Mouse (Mus musculus): Measurements from ENCODE around the gene Irs3. TPM values are rescaled to one million over a fixed set of nuclear protein-coding genes. Genes with fewer than 3 reads are reported as not detected.
A peak's percentile ranks its signal among the peaks of the same experiment; 100 is the strongest.

Gene Irs3
- total and polyA plus RNA-seq, 2 experiments from 2014 or later = 0.27 TPM; not detected in 1

DNA sequence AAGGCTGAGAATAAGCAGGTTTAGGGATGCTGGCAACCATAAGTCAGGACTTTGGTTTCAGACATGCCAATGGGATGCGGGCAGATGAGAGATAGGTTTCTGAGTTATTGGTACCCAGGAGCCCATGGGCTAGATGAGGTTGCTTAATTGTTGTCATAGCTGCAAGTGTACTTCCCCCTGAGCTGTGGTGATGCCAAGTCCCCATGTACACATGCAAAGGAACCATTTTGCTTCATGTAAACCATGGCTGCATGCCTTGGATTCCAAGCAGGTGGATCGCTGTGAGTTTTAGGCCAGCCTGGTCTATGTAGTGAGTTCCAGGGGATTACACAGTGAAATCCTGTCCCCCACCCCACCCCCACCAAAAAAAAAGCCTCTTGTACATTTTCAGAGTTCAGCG lies 40.1 kb upstream of the Irs3 start:
- no peak overlapping the region for H3K27ac ChIP-seq (ENCODE audit: low read depth, low read length)
- no peaks in the 10 kb centered on the region for H3K27me3 ChIP-seq (ENCODE audit: insufficient read depth, low read length)
- H3K36me3 ChIP-seq (ENCODE audit: insufficient read depth, low read length) = no peaks in the 10 kb centered on the region
- ATAC-seq (ENCODE audit: low FRiP score) (no peak), DNase-seq (ENCODE audit: low spot score) (no peak)
- H3K9me3 ChIP-seq (ENCODE audit: low read length) = no peaks in the 10 kb centered on the region
- no peak overlapping the region for H3K4me3 ChIP-seq (ENCODE audit: low read depth, low read length)
- no peak overlapping the region for H3K9ac ChIP-seq (replicated peaks; ENCODE audit: low read length, poor library complexity, severe bottlenecking)
- 93% methylated on average over 3 of the region's 3 CpGs for WGBS
- H3K4me2 ChIP-seq (ENCODE audit: low read depth, low read length, poor library complexity, severe bottlenecking) = no peak overlapping the region
- H3K4me1 ChIP-seq (ENCODE audit: insufficient read depth, low read length) = peaks cover 5% of the 10 kb centered on the region; the same call in 1 of the 2 replicates
- no peak for TF ChIP-seq CTCF (IDR thresholded peaks at IDR 0.05)

DNA sequence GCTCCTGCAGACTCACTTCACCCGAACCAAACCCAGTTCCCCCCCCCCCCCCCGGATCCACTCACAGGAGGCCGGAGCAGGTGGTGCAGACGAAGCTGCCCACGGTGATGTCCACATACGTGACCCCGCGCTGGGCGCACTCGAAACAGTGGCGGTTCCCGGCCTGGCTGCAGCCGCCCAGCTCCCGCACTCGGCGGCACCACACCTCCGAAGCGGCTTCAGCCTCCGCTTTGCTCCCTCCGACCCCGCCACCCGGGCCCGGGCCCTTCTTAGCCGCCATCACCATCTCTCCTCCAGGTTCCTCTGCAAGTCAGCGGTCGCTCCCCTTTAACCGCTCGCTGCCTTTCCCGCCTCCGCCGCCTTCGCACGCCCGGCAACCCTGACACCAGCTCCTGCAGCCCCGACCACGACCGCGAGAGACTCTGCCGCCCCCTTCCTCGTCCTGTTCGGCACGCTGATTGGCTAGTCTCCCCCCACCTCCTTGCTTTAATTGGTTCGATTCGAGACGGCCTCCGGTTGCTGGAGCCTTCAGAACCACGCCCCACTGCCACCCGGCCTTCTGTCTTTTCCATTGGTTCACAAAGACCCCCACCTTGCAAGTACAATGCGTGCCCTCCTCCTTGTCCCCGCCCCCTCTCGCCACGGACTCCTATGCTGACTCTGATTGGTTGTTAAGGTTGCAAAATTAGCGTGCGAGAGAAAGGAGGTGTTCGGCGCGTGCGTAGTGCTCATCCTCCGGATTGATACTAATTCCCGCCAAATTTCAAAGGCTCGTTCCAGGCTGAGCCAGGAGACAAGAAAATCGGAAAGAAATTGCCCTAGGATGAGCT lies 39.0 kb upstream of the Irs3 start, which contains the start of gene Agfg2:
TSS of gene Agfg2 (minus strand) at position 433 of the 830 bp plus-strand sequence.
- ATAC-seq (ENCODE audit: low FRiP score) = peak; percentile 100
- peak; percentile 51 for TF ChIP-seq CTCF (IDR thresholded peaks at IDR 0.05)
- peak within 1 kb of the TSS; percentile 75 for H3K4me3 ChIP-seq (ENCODE audit: low read depth, low read length)
- H3K4me1 ChIP-seq (ENCODE audit: insufficient read depth, low read length) = peaks cover 5% of the 10 kb centered on the region; the same call in 1 of the 2 replicates
- no peaks in the 10 kb centered on the region for H3K36me3 ChIP-seq (ENCODE audit: insufficient read depth, low read length)
- H3K9ac ChIP-seq (replicated peaks; ENCODE audit: low read length, poor library complexity, severe bottlenecking) = peak within 1 kb of the TSS; percentile 53
- H3K27ac ChIP-seq (ENCODE audit: low read depth, low read length) = peak within 1 kb of the TSS; percentile 72
- DNase-seq (ENCODE audit: low spot score) = peak; percentile 100
- peak within 1 kb of the TSS; percentile 65 for H3K4me2 ChIP-seq (ENCODE audit: low read depth, low read length, poor library complexity, severe bottlenecking)
- no peaks in the 10 kb centered on the region for H3K27me3 ChIP-seq (ENCODE audit: insufficient read depth, low read length)
- WGBS = under 1% methylated on average over 60 of the region's 62 CpGs
- H3K9me3 ChIP-seq (ENCODE audit: low read length) = no peaks in the 10 kb centered on the region

DNA sequence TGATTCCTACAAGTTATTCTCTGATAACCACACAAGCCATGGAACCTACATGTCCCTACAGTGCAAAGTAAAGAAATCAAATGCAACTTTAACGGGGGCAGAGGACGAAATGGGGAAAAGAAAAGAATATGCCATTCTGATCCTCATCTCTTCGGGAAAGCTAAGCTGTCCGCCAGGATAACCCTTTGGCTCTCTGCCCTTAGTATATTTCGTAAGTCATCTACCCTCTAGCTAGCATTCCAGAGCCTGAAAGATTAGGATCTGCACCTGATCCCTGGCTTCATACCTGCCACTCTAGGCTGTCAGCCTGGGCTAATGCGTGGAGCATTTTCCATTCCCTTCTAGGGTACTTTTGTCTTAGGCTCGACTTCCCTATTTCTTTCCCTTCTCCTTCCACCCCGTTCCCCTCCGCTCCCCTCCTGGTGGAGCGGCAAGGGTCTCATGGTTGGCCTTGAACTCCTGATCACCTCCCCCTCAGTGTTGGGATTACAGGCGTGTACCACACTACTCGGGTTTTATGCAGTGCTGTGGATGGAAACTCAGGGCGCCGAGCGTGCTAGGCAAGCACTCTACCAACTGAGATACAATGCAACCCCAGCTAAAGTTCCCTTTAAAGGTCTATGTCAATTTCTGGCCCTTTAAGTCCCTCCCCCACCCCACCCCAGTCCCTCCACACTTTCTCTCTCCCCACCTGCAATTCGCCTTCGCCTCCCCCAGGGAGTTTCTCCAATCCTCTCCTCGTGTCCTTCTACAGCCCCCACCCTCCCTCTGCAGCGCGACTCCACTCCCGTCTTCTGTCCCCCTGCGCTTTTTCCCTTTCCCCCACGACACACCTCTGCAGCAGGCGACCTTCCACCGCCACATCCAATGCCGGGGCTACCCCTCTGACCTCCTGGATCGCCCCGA lies 38.1 kb upstream of the Irs3 start:
- Histone ChIP-seq H3K9ac (replicated peaks; ENCODE audit: low read length, poor library complexity, severe bottlenecking) (peak overlapping the region; percentile 53), H3K4me2 (ENCODE audit: low read depth, low read length, poor library complexity, severe bottlenecking) (peak overlapping the region; percentile 65), H3K4me3 (ENCODE audit: low read depth, low read length) (peak overlapping the region; percentile 75), H3K27ac (ENCODE audit: low read depth, low read length) (peak overlapping the region; percentile 72; the same call in 1 of the 2 replicates), H3K4me1 (ENCODE audit: insufficient read depth, low read length) (peaks cover 5% of the 10 kb centered on the region; the same call in 1 of the 2 replicates), H3K27me3 (ENCODE audit: insufficient read depth, low read length) (no peaks in the 10 kb centered on the region), H3K9me3 (ENCODE audit: low read length) (no peaks in the 10 kb centered on the region), H3K36me3 (ENCODE audit: insufficient read depth, low read length) (no peaks in the 10 kb centered on the region)
- peak; percentile 37 for DNase-seq (ENCODE audit: low spot score)
- TF ChIP-seq CTCF (IDR thresholded peaks at IDR 0.05) = no peak
- 13% methylated on average over 28 of the region's 28 CpGs for WGBS
- ATAC-seq (ENCODE audit: low FRiP score) = peak; percentile 9; the same call in 1 of the 2 replicates

DNA sequence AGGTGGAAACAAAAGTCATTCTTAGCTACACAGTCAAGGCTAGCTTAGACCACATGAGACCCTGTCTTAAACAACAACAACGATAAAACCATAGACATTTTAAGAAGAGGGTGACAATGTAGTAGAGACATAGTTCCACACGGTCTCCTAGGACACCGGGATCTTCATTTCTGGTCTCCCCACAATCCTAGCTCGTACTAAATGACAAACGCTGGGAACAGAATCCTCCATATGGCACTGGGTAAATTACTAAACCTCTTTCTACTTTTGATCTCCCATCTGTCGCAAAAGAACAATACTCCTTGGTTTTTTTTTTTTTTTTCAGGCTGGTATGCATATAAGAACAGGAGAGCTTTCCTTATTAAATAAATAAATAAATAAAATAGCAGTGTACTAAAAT lies 37.0 kb upstream of the Irs3 start:
- H3K9ac ChIP-seq (replicated peaks; ENCODE audit: low read length, poor library complexity, severe bottlenecking) = no peak overlapping the region
- no peak overlapping the region for H3K27ac ChIP-seq (ENCODE audit: low read depth, low read length)
- no peaks in the 10 kb centered on the region for H3K36me3 ChIP-seq (ENCODE audit: insufficient read depth, low read length)
- H3K4me2 ChIP-seq (ENCODE audit: low read depth, low read length, poor library complexity, severe bottlenecking) = peak overlapping the region; percentile 2; the same call in 1 of the 2 replicates
- no peak for DNase-seq (ENCODE audit: low spot score)
- no peak overlapping the region for H3K4me3 ChIP-seq (ENCODE audit: low read depth, low read length)
- TF ChIP-seq CTCF (IDR thresholded peaks at IDR 0.05) = no peak
- WGBS = 77% methylated on average over 6 of the region's 6 CpGs
- no peaks in the 10 kb centered on the region for H3K9me3 ChIP-seq (ENCODE audit: low read length)
- H3K27me3 ChIP-seq (ENCODE audit: insufficient read depth, low read length) = no peaks in the 10 kb centered on the region
- no peak for ATAC-seq (ENCODE audit: low FRiP score)
- H3K4me1 ChIP-seq (ENCODE audit: insufficient read depth, low read length) = peaks cover 5% of the 10 kb centered on the region; the same call in 1 of the 2 replicates

DNA sequence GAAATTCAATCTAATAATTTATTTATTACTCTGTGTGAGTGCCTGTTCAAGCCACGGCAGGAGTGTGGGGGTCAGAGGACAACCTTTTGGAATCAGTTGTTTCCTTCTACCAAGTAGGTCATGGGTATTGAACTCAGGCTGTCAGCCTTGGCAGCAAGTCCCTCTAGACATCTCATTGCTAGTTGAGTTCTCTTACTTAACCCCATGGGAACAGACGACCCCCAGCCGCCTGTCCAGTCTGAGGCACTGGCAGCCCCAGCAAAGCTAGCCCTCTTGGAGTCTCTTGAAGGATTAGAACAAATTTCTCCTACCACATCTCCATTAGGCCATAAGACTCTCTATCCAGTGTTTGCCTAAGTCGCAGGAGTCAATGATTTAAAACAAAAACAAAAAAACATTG lies 34.2 kb upstream of the Irs3 start:
- Histone ChIP-seq H3K36me3 (ENCODE audit: insufficient read depth, low read length) (peaks cover 3% of the 10 kb centered on the region; the same call in 1 of the 2 replicates), H3K4me2 (ENCODE audit: low read depth, low read length, poor library complexity, severe bottlenecking) (no peak overlapping the region), H3K27me3 (ENCODE audit: insufficient read depth, low read length) (no peaks in the 10 kb centered on the region), H3K27ac (ENCODE audit: low read depth, low read length) (no peak overlapping the region), H3K9ac (replicated peaks; ENCODE audit: low read length, poor library complexity, severe bottlenecking) (no peak overlapping the region), H3K9me3 (ENCODE audit: low read length) (no peaks in the 10 kb centered on the region), H3K4me3 (ENCODE audit: low read depth, low read length) (no peak overlapping the region), H3K4me1 (ENCODE audit: insufficient read depth, low read length) (peaks cover 5% of the 10 kb centered on the region; the same call in 1 of the 2 replicates)
- TF ChIP-seq CTCF (IDR thresholded peaks at IDR 0.05) = no peak
- 91% methylated on average over 4 of the region's 4 CpGs for WGBS
- no peak for DNase-seq (ENCODE audit: low spot score)
- no peak for ATAC-seq (ENCODE audit: low FRiP score)

All from midbrain, postnatal 0 days (tissue).